Mouse (Mus musculus) 3T3-L1 (cell line): ENCODE results near the gene Pepd.
A peak's percentile ranks its signal among the peaks of the same experiment; 100 is the strongest.

ENCODE experiments used
- DNase-seq: peaks from one replicate; pipeline ENCODE4 v3.0.0-alpha.2; 2015; ENCODE audit warnings: low read depth, low spot score

Gene Pepd

DNA sequence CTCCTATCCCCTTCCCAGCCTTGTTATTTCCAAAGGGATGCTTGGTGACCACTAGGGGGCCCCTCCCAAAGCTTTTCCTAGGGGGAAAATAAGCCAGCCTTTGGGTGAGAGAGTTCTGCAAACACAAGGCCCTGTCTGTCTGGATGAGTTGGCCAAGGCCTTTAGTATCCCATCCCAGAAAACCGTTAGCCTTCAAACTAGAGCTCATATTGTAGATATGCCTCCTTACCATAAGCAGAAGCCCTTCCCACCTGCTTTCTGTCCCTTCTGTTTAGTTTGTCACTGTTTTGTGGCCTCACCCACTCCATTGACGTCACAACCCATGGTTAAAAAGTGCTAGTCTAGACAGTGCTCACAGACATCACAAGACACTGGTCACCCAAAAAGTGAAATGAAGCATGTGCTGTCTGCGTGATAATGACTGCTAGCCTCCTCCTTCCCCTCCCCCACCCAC, 114.7 kb downstream of the Pepd start:
- peak; percentile 59 for DNase-seq

DNA sequence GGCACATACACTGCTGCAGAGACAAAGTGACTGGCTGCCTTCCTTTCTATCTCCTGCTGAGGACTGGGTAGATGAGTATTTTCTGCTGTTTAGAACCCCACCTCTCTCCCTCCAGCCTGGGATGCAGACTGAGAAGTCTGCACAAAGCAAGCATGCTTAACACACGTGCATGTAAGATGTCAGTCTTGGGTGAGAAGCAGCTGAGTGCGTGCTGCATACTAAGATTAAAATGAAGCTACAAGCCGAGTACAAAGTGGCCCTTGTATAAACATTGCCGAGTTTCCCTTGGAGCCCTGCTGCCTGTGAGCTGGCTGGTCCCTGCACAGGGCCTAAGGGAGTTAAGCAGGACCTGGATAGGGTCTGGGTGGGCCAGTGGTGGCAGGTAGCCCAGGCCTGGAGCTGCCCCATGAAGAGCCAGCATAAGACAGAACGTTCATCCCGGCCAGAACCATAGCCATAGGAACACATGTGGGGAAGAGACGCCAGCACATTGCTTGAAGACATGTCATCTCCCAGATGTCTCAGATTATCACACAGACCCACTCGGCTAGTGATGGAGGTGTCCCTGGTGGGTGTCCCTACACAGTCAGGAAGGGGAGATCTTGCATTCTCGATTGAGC, 115.7 kb downstream of the Pepd start:
- no peak for DNase-seq

DNA sequence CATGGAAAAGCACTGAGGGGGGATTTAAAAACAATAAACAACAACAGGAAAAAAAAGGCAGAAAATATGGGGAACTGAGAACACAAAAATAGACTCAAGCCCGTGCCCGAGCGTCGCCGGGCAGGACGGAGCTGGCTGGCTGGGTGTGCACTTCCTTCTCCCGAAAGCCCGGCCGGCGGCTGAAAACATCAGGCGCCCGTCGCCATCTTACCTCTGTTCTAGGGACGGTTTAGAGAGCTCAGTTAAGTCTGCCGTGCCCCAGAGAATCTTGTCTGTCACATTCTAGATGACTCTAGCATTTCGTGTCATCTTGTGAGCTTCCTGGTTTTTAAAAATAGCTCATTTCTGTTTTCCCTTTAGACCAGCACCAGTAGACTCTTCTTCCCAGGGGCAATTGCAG, 116.4 kb downstream of the Pepd start:
- DNase-seq, result no peak

DNA sequence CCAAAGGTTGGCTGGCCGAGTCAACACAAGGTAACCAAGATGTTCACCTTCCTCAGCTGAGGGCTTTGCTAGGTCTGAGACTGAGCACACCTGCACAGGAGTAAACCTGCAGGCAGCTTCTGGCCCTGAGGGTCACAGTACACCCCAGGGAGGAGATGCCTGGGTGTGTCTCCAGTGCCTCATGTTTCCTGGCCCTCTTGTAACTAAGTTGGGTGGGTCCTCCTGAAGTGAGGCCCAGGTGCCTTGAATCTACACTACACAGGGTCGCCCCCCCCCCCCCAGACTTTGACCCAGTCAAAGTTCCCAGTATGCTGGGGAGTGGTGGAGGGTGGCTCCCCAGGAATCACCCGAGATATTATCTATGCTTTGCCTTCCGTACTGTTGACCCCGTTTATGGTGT, 117.0 kb downstream of the Pepd start:
- no peak for DNase-seq

DNA sequence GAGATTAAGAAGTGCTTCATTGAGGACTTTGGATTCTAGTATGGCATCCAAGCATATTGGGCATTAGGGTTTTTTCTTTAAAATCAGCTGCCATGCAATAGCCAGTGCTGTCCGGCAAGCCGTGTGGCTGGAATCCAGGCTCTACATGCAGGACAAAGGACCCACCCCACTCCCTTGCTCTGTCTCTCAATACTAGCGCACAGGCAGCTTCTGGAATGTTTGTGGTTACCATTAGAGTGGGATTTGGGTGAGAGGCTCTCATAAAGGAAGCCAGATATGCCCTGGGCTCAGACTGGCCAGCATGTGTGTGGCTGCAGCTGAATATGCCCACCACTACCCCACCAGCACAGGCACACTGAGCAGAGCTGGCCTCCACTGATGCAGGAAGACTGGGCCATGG, 117.5 kb downstream of the Pepd start:
- no peak for DNase-seq

DNA sequence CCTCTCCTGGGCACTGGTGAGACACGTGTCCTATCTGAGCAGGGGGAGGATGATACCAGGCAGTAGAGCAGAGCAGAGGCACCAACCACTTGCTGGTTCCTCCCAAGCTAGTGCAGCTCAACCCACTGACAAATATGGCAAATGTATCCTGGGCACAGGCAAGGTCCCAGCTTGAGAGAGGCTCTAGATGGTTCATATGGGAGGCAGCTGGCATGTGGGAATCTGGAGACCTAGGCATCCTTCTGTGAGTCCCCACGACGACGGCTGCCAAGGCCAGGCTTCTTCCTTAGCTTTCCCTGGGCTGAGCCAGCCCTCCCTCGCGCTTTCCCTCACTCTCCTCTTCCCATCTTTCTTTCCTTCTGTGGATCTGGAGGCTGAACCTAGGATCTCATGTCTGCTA, 118.4 kb downstream of the Pepd start:
- no peak for DNase-seq

DNA sequence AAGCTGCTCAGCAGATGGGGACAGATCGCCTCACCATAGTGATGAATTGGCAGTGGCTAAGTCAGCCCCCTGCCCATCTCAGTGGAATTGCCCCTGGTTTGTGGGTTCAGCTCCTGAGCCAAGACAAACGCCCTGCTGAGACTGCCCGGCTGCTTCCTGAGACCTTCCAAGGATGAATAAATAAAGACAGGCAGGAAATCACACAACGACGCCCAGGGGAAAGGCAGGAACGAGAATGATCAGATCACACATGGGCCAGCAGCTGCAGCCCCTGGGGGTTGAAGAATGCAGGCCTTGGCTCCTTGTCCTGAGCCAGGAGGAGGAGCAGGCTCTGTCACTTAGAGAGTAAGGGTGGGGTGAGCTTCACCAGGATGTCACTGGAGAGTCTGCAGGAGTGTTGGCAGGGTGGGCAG, 123.0 kb downstream of the Pepd start:
- DNase-seq, result peak; percentile 61

DNA sequence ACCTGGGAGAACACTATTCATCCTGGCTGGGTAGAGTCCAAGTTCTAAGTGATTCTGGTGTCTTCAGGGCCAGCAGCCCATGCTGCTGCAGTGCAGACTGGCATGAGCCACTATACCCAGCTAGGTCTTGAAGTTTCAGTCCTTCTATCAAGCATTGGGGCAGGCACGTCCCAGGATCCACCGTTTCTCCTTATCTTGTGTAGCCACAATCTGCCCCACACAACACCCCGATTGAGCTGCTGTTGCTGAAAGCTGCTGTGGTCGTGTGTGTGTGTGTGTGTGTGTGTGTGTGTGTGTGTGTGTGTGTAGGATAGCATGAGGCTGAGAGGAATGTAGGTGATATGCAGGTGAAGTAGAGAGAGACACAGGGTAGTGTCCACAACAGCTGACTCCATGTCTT, 123.4 kb downstream of the Pepd start:
- DNase-seq, result no peak

DNA sequence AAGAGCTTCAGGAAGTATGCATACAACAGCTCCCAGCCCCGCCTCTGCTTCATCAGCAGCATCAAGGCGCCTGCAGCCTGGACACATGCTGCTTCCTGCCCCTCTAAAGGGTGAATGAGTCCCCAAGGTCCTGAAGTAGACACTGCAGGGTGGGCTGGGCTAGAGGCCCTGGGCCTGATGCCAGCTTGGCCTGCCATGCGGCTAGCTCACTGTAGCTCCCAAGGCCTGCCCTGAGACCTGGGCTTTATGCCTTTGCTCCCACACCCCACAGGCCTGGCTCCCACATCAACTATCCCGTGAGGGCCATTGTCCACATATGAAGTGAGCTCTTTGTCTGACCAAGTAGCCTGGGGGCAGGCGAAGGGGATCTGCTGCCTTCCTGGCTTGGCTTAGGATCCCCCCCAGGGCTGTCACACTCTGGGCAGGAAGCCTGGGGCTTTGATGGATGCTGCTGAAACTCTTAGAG, 124.1 kb downstream of the Pepd start:
- DNase-seq, result peak; percentile 80

DNA sequence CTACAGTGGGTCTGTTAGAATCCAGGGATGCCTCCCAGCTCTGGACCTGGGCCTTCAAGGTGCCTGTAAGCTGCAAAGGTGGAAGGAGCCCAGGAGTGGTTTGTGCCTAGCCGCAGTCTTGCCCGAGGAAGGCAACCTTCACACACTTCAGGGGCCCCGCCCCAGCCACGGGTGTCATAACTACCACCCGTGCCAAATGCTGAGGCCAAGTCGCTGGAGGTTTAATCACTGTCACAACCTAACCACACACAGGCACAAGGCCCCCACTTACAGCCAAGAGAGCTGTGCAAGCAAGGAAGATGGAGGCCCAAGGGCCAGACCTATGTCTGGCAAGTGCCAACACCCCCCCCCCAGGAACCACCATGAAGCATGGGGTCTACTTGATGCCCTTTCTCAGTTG, 125.2 kb downstream of the Pepd start:
- DNase-seq, result no peak

DNA sequence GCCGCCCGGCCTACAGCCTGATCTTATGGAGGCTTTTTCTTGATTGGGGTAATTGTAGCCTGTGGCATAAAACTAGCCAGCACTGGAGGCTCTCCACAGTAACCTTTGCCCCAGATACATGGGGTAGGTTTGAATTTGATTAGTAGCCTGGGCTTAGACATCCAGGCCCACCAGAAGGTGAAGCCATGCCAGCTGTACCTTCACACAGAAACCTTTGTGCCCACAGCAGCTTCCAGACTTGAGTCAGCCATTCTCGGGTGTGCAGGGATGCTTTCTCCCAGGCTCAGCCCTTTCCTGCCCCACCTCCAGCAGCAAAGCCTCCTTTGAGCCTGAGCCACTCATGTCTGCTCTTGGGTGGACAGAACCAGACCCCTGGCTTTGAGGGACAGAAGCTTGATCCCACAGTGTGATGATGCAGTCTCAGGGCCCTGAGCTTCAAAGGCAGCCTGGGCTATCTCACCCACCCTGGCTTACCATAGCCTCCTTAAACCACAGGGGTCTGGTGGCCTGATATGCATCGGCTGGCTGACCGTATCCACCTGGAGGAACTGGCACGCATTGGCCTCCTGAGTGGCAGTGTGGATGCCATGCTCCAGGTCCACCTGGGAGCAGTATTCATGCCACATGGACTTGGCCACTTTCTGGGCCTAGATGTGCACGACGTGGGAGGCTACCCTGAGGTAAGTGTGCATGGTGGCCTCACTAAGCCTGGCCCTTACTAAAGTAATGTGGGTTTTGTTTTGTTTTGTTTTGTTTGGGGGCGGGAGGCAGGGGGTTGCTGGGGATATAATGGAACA, 128.2 kb downstream of the Pepd start:
- DNase-seq, result no peak

DNA sequence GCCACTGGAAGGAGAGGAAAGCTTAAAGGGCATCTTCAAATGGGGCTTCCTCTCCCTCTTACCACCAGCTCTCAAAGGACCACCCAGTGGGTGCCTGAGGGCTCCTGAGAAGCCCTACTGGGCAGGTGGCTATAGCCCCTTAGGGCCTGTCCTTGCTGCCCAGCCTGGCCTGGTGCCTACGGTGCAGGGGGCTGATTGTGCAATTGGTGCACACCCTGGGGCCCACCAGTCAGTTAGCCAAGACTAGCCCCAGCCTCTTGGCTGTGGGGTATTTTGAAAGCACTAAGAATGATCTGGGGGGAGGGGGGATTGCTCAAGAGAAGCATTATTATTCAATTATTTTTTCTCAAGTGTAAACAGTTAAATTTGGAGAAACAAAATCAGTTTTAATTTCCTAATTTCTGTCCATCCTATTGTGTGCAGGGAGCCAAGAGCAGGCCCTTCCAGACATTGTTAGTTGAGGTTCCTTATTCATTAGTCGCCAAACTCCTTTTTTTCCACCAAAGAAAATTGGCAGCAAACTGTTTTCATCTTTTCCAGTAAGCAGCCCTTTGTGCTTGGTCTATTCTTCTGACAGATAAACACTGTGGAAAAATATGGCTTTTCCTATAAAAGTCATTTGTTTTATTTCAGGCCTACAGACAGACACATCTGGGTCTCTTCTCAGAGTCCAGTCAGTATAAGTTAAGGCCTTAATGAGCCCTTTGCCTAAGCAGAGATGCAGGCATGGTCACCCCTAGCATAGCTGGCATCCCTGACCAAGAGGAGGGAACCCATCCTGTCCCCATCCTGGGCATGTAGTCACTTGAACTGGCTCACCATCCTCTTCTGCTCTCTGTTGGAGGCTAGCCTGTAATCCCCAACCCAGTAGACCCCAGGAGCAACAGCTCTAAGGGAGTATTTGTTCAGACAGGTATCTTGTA, 129.4 kb downstream of the Pepd start:
- DNase-seq, result no peak

DNA sequence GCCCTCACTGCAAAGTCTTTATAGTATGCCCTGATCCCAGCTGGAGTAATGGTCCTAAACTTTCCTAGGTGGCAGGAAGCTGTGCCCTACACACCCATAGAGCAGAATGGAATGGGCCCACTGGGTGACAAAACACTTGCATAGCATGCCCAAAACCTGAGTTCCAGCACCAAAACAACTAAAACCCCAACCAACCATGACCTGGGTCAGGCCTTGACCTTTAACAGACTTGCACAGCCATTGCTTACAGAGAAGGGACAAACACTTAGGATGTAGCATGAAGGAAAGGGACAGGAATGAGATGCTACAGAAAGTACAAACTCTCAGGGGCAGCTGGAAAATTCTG, 130.0 kb downstream of the Pepd start:
- no peak for DNase-seq

DNA sequence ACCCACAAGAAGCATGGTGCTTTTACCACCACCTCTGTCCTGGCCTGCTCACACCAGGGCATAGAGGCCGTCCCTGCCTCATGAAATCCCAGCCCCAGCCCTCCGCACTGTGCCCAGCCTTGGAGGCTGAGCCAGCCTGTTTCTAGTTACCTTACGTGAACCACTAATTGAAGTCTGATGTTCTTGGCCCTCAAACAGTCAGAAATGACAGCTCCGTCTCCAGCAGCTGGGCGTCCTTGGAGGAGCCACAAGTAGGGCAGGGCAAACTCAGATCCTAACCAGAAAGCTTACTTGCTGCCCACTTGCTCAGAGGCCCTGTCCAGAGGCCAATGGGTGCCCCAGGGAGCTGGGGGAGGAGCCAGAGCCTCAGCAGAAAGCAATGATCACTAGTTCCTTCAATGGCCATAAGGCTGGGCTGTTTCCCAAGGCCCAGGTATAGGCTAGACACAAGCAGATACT, 130.6 kb downstream of the Pepd start:
- DNase-seq, result peak; percentile 65

DNA sequence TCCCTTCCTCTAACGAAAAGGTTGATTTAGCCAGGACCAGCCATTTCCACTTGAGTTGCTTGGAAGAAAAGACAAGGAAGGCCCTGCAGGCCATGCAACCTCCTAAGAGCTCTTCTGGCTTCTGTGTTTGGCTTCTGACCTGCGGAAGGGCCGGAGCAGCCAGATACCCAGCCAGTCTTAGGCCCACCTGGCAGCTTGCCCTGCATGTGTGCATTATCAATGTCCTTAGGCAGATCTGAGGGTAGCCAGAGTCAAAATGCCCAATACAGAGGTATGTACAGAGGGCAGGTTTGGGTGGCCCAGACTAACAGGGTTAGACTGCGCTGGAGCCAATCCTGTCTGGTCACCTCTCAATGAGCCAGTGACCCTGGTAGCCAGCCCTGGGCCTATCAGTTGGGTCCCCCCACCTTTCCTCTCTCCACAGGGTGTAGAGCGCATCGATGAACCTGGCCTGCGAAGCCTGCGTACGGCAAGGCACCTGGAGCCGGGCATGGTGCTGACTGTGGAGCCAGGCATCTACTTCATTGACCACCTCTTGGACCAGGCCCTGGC, 131.2 kb downstream of the Pepd start:
- no peak for DNase-seq

DNA sequence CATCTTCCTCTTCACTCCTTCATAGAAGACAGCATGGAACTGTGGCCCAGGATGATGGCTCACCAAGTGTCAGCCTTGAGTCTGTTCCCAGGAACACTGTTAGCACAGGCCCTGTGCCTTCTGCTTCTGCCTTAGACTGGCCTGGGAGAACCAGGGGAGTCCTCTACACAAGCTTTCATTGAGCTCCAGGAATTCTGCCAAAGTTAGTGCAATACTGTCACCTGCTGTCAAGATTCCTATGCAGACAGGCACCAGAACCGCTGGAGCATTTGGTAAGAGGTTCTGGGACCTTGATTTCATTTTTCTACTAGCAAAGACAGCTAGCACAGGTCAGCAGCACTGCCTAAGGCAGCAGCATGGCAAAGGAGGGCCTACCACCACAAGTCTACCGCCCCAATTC, 132.5 kb downstream of the Pepd start:
- no peak for DNase-seq

DNA sequence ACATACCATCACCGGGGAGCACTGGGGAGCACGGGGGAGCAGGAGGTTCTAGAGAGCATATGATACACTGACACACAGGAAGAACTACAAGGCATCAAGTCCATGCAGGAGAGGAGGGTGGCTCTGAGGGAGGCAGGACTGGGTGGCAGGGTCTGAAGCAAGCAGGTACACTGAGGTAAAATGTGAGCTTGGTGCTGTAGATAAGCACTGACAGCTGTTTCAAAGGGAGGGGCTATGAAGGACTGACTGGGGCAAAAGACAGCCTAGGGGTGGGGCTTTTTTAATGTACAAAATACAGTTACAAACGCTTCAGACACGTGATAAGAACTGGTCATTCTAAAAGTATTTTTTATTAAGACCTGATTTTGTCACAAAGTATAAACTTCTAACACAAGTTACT, 133.9 kb downstream of the Pepd start:
- no peak for DNase-seq

DNA sequence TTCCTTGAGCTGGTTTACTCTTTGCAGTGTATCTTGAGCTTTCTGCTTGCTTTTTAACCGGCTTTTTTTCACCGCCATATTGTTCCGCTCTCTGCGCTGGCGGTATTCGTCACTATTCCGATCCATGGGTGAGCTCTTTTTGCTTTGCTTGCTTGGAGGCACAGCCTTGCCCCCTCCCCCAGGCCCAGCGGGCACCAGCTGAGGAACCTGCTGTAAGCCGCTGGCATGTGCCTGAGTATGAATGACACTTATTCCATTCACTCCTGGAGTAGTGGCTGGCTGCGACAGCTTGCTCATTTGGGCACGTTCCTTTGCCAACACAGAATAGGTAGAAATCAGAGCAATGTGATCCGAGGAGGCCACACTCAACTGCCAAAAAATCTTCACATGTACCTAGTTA, 138.4 kb downstream of the Pepd start:
- DNase-seq, result no peak

DNA sequence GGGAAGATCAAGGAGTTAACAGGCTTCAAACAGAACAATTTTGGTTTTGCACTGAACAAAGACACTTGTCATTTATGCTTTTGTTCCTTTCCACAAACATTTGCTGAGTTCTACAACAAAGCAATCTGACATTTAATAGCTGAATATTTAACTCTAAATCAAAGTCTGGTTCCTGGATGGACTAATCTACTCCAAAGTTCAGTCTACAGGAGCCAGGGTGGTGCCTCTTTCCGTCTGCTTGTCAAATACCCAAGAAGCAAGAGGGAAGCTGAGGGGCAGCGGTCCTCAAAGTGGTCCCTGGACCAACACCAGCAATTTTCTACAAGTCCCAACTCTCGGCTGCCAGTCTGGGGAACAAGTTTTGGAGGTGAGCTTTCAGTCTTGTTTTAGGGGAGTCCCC, 141.0 kb downstream of the Pepd start:
- no peak for DNase-seq

DNA sequence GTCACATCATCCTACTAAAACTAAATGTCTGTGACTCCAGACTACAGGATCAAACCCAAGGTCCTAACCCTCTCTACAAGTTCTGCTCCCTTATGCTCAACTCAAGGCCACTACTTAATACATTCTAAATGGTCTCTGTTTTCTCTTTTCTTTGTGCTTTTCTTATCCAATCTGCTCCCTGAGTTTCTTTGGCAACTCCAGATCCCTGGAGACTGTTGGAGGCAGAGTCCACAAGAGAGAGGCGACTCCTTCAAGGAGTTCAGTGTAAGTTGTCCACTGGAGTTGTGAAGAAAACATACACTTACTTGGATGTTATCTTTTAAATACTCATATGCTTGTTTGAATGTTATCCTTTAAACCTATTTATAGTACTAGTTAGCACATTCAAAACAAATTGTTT, 142.1 kb downstream of the Pepd start:
- peak; percentile 42 for DNase-seq

DNA sequence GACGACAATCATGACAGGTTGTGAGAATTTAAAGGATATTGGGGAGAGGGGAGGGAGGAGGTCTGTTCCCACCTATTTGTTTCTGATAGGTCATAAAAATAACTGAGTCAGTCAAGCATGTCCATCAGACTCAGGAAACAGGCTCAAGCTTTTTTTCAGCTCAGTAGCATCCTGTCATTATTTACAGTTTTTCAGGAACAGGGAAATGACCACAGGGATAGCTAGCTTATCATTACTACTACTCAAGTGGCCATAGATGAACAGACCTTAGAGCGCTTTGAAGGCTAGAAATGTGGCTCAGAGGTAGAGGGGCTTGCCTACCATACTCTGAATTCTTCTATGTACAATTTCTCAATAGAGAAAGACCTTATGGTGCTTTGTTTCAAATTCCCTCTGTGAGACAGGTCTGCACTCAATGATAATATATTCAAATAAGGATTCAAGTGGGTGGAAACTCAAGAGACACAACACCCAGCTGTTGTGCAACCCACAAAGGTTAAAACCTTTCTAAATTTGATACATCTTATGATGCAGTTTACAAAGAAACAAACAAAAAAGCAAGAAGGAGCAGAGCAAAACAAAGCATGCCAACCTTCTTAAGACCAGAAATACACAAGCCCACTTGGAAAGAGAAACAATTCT, 142.9 kb downstream of the Pepd start:
- DNase-seq, result no peak
